Mouse (Mus musculus): ENCODE results near the gene Rragb. TPM values are rescaled to one million over a fixed set of nuclear protein-coding genes. Genes with fewer than 3 reads are reported as not detected.
"Not testable (repeated sequence)": the region's sequence is repeated elsewhere in the genome, so short reads cannot be mapped to it uniquely, and the experiment has no call there.

Gene Rragb
- 100 to 1,000 TPM; 103 to 112 TPM for total RNA-seq (2021)
- long read RNA-seq, transcript Rragb-201 (11 exons, 2,258 nt) = major isoform, 96 of 137 reads
- long read RNA-seq, partial matches to known transcripts = 2 of 137 reads
- long read RNA-seq, other reads (novel, unspliced or antisense) = 39 of 137 reads

- DNase-seq (ENCODE audit: low spot score in 2 of 2) = peak; percentile 59 to 80
Measured at GRCm38 (mm10) chrX:153139734-153140515, at the start of gene Rragb. Gene Rragb (plus strand): TSS chrX:153139981.

- no peak for DNase-seq (ENCODE audit: low spot score in 2 of 2)
Measured at GRCm38 (mm10) chrX:153118486-153118885, 21.3 kb upstream of the Rragb start, which contains the start of gene Foxr2. Gene Foxr2 (plus strand): TSS chrX:153118786.

- no peak for DNase-seq (ENCODE audit: low spot score in 2 of 2)
Measured at GRCm38 (mm10) chrX:153119013-153119412, 20.8 kb upstream of the Rragb start.

- no peak for DNase-seq (ENCODE audit: low spot score in 2 of 2)
Measured at GRCm38 (mm10) chrX:153142656-153143055, 2.9 kb downstream of the Rragb start.

- no peak for DNase-seq (ENCODE audit: low spot score in 2 of 2)
Measured at GRCm38 (mm10) chrX:153151766-153152165, 12.0 kb downstream of the Rragb start.

- DNase-seq (ENCODE audit: low spot score in 2 of 2) = peak; percentile 18 to 21
Measured at GRCm38 (mm10) chrX:153155322-153155721, 15.5 kb downstream of the Rragb start.

- peak in 1 of 2 experiments; percentile 5 for DNase-seq (ENCODE audit: low spot score in 2 of 2)
Measured at GRCm38 (mm10) chrX:153174786-153175185, 35.0 kb downstream of the Rragb start.

- DNase-seq (ENCODE audit: low spot score in 2 of 2) = no peak
Measured at GRCm38 (mm10) chrX:153182221-153182620, 42.4 kb downstream of the Rragb start.

- DNase-seq (ENCODE audit: low spot score in 2 of 2) = not testable (repeated sequence)
Measured at GRCm38 (mm10) chrX:153199185-153199584, 59.4 kb downstream of the Rragb start.

- DNase-seq (ENCODE audit: low spot score in 2 of 2) = no peak
Measured at GRCm38 (mm10) chrX:153211101-153211500, 71.3 kb downstream of the Rragb start.

Other genes with a start within 250 kb of the Rragb start
- gene Usp51, start 133.5 kb upstream of the Rragb start, total RNA-seq (2021) = 1 to 10 TPM; 2.7 to 4.1 TPM
- gene Mageh1, start 102.4 kb upstream of the Rragb start, total RNA-seq (2021) = 10 to 100 TPM; 57.1 to 61.4 TPM
- under 1 TPM; 0.47 to 0.75 TPM for gene Foxr2, start 21.2 kb upstream of the Rragb start, total RNA-seq (2021)
- 10 to 100 TPM; 10.3 to 11.0 TPM for gene Klf8, start 97.5 kb downstream of the Rragb start, total RNA-seq (2021)

All from layer of hippocampus, postnatal 10 days (tissue).